Mouse (Mus musculus): Measurements from ENCODE around the gene Galt. TPM values are rescaled to one million over a fixed set of nuclear protein-coding genes. Genes with fewer than 3 reads are reported as not detected.

Gene Galt
- polyA plus RNA-seq, 1 experiment from 2014 or later: 40.7 TPM

GRCm38 (mm10) chr4:41756440-41756839, 1.4 kb downstream of the Galt start:
- H3K36me3 ChIP-seq (ENCODE audit: control insufficient read depth, insufficient read depth, low read length): peaks cover 6% of the 10 kb centered on the region; the same call in 1 of the 2 replicates
- H3K4me1 ChIP-seq (replicated peaks; ENCODE audit: control insufficient read depth, insufficient read depth, low read length): peaks cover 28% of the 10 kb centered on the region
- H3K9ac ChIP-seq (ENCODE audit: low read depth, low read length): peak overlapping the region; percentile 79; the same call in 1 of the 2 replicates
- H3K4me2 ChIP-seq: peak overlapping the region; percentile 90
- H3K27me3 ChIP-seq (replicated peaks; ENCODE audit: control insufficient read depth, insufficient read depth, low read length): no peaks in the 10 kb centered on the region
- no peaks in the 10 kb centered on the region for H3K9me3 ChIP-seq (ENCODE audit: control insufficient read depth, low read length)
- no peak for ATAC-seq (replicated peaks; ENCODE audit: low FRiP score)
- WGBS: 74% methylated on average over 8 of the region's 8 CpGs
- H3K4me3 ChIP-seq (ENCODE audit: low read depth, low read length): peak overlapping the region; percentile 69
- DNase-seq (ENCODE audit: low spot score): no peak
- no peak overlapping the region for H3K27ac ChIP-seq (ENCODE audit: low read depth, low read length)

- ATAC-seq (replicated peaks; ENCODE audit: low FRiP score) (no peak), DNase-seq (ENCODE audit: low spot score) (no peak)
- Histone ChIP-seq H3K4me2 (no peak overlapping the region), H3K36me3 (ENCODE audit: control insufficient read depth, insufficient read depth, low read length) (peaks cover 6% of the 10 kb centered on the region; the same call in 1 of the 2 replicates), H3K9me3 (ENCODE audit: control insufficient read depth, low read length) (no peaks in the 10 kb centered on the region), H3K27ac (ENCODE audit: low read depth, low read length) (no peak overlapping the region), H3K9ac (ENCODE audit: low read depth, low read length) (no peak overlapping the region), H3K27me3 (replicated peaks; ENCODE audit: control insufficient read depth, insufficient read depth, low read length) (no peaks in the 10 kb centered on the region), H3K4me1 (replicated peaks; ENCODE audit: control insufficient read depth, insufficient read depth, low read length) (peaks cover 34% of the 10 kb centered on the region), H3K4me3 (ENCODE audit: low read depth, low read length) (no peak overlapping the region)
- 91% methylated on average over 13 of the region's 13 CpGs for WGBS
Observed at GRCm38 (mm10) chr4:41757321-41757720, 2.3 kb downstream of the Galt start.

GRCm38 (mm10) chr4:41758021-41758420, 3.0 kb downstream of the Galt start:
- Histone ChIP-seq H3K4me3 (ENCODE audit: low read depth, low read length) (no peak overlapping the region), H3K9ac (ENCODE audit: low read depth, low read length) (no peak overlapping the region)

GRCm38 (mm10) chr4:41758701-41759100, 3.7 kb downstream of the Galt start:
- DNase-seq (ENCODE audit: low spot score): no peak
- ATAC-seq (replicated peaks; ENCODE audit: low FRiP score): no peak
- H3K9ac ChIP-seq (ENCODE audit: low read depth, low read length): no peak overlapping the region
- H3K4me2 ChIP-seq: no peak overlapping the region
- peaks cover 6% of the 10 kb centered on the region; the same call in 1 of the 2 replicates for H3K36me3 ChIP-seq (ENCODE audit: control insufficient read depth, insufficient read depth, low read length)
- no peak overlapping the region for H3K4me3 ChIP-seq (ENCODE audit: low read depth, low read length)
- H3K9me3 ChIP-seq (ENCODE audit: control insufficient read depth, low read length): no peaks in the 10 kb centered on the region
- H3K27me3 ChIP-seq (replicated peaks; ENCODE audit: control insufficient read depth, insufficient read depth, low read length): no peaks in the 10 kb centered on the region
- no peak overlapping the region; the same call in 1 of the 2 replicates for H3K27ac ChIP-seq (ENCODE audit: low read depth, low read length)
- peaks cover 37% of the 10 kb centered on the region for H3K4me1 ChIP-seq (replicated peaks; ENCODE audit: control insufficient read depth, insufficient read depth, low read length)
- 91% methylated on average over 4 of the region's 4 CpGs for WGBS

More at GRCm38 (mm10) chr4:41758021-41758420, 3.0 kb downstream of the Galt start:
- DNase-seq (ENCODE audit: low spot score) (no peak), ATAC-seq (replicated peaks; ENCODE audit: low FRiP score) (no peak)
- no peak overlapping the region for H3K27ac ChIP-seq (ENCODE audit: low read depth, low read length)
- no peaks in the 10 kb centered on the region for H3K27me3 ChIP-seq (replicated peaks; ENCODE audit: control insufficient read depth, insufficient read depth, low read length)
- no peak overlapping the region for H3K4me2 ChIP-seq
- peaks cover 37% of the 10 kb centered on the region for H3K4me1 ChIP-seq (replicated peaks; ENCODE audit: control insufficient read depth, insufficient read depth, low read length)
- 88% methylated on average over 11 of the region's 11 CpGs for WGBS
- H3K36me3 ChIP-seq (ENCODE audit: control insufficient read depth, insufficient read depth, low read length): peaks cover 6% of the 10 kb centered on the region; the same call in 1 of the 2 replicates
- H3K9me3 ChIP-seq (ENCODE audit: control insufficient read depth, low read length): no peaks in the 10 kb centered on the region

GRCm38 (mm10) chr4:41759206-41759605, 4.2 kb downstream of the Galt start:
- Histone ChIP-seq H3K4me1 (replicated peaks; ENCODE audit: control insufficient read depth, insufficient read depth, low read length) (peaks cover 37% of the 10 kb centered on the region), H3K9me3 (ENCODE audit: control insufficient read depth, low read length) (no peaks in the 10 kb centered on the region), H3K36me3 (ENCODE audit: control insufficient read depth, insufficient read depth, low read length) (peaks cover 6% of the 10 kb centered on the region; the same call in 1 of the 2 replicates), H3K4me2 (0 out of 2 replicates have a peak overlapping the region, but pooled peaks have one; percentile 77), H3K4me3 (ENCODE audit: low read depth, low read length) (no peak overlapping the region), H3K27me3 (replicated peaks; ENCODE audit: control insufficient read depth, insufficient read depth, low read length) (no peaks in the 10 kb centered on the region), H3K27ac (ENCODE audit: low read depth, low read length) (peak overlapping the region; percentile 77; the same call in 1 of the 2 replicates), H3K9ac (ENCODE audit: low read depth, low read length) (no peak overlapping the region)
- ATAC-seq (replicated peaks; ENCODE audit: low FRiP score): no peak
- WGBS: 86% methylated on average over 9 of the region's 9 CpGs
- DNase-seq (ENCODE audit: low spot score): no peak

- peak overlapping the region; percentile 58 for H3K9ac ChIP-seq (ENCODE audit: low read depth, low read length)
- ATAC-seq (replicated peaks; ENCODE audit: low FRiP score) (peak; percentile 34), DNase-seq (ENCODE audit: low spot score) (no peak)
- peaks cover 6% of the 10 kb centered on the region; the same call in 1 of the 2 replicates for H3K36me3 ChIP-seq (ENCODE audit: control insufficient read depth, insufficient read depth, low read length)
- H3K27ac ChIP-seq (ENCODE audit: low read depth, low read length): peak overlapping the region; percentile 77
- no peaks in the 10 kb centered on the region for H3K9me3 ChIP-seq (ENCODE audit: control insufficient read depth, low read length)
- H3K4me3 ChIP-seq (ENCODE audit: low read depth, low read length): peak overlapping the region; percentile 32
- H3K27me3 ChIP-seq (replicated peaks; ENCODE audit: control insufficient read depth, insufficient read depth, low read length): no peaks in the 10 kb centered on the region
- 25% methylated on average over 6 of the region's 6 CpGs for WGBS
- H3K4me2 ChIP-seq: peak overlapping the region; percentile 77
- peaks cover 37% of the 10 kb centered on the region for H3K4me1 ChIP-seq (replicated peaks; ENCODE audit: control insufficient read depth, insufficient read depth, low read length)
Observed at GRCm38 (mm10) chr4:41759656-41760287, 4.7 kb downstream of the Galt start.

GRCm38 (mm10) chr4:41760288-41760721, 5.3 kb downstream of the Galt start:
- H3K4me3 ChIP-seq (ENCODE audit: low read depth, low read length): peak overlapping the region; percentile 32
- peak overlapping the region; percentile 58 for H3K9ac ChIP-seq (ENCODE audit: low read depth, low read length)
- no peaks in the 10 kb centered on the region for H3K9me3 ChIP-seq (ENCODE audit: control insufficient read depth, low read length)
- H3K36me3 ChIP-seq (ENCODE audit: control insufficient read depth, insufficient read depth, low read length): peaks cover 6% of the 10 kb centered on the region; the same call in 1 of the 2 replicates
- H3K4me1 ChIP-seq (replicated peaks; ENCODE audit: control insufficient read depth, insufficient read depth, low read length): peaks cover 37% of the 10 kb centered on the region
- peak overlapping the region; percentile 77 for H3K4me2 ChIP-seq
- peak; percentile 87 for DNase-seq (ENCODE audit: low spot score)
- peak; percentile 93 for ATAC-seq (replicated peaks; ENCODE audit: low FRiP score)
- WGBS: under 1% methylated on average over 15 of the region's 15 CpGs
- no peaks in the 10 kb centered on the region for H3K27me3 ChIP-seq (replicated peaks; ENCODE audit: control insufficient read depth, insufficient read depth, low read length)
- peak overlapping the region; percentile 77 for H3K27ac ChIP-seq (ENCODE audit: low read depth, low read length)

- no peak for DNase-seq (ENCODE audit: low spot score)
- no peaks in the 10 kb centered on the region for H3K27me3 ChIP-seq (replicated peaks; ENCODE audit: control insufficient read depth, insufficient read depth, low read length)
- peak overlapping the region; percentile 77 for H3K27ac ChIP-seq (ENCODE audit: low read depth, low read length)
- H3K36me3 ChIP-seq (ENCODE audit: control insufficient read depth, insufficient read depth, low read length): peaks cover 6% of the 10 kb centered on the region; the same call in 1 of the 2 replicates
- H3K9me3 ChIP-seq (ENCODE audit: control insufficient read depth, low read length): no peaks in the 10 kb centered on the region
- H3K4me3 ChIP-seq (ENCODE audit: low read depth, low read length): peak overlapping the region; percentile 32
- H3K9ac ChIP-seq (ENCODE audit: low read depth, low read length): peak overlapping the region; percentile 58
- WGBS: 72% methylated on average over 4 of the region's 4 CpGs
- peaks cover 37% of the 10 kb centered on the region for H3K4me1 ChIP-seq (replicated peaks; ENCODE audit: control insufficient read depth, insufficient read depth, low read length)
- H3K4me2 ChIP-seq: peak overlapping the region; percentile 77
- ATAC-seq (replicated peaks; ENCODE audit: low FRiP score): 0 out of 2 replicates have a peak, but pooled peaks have one; percentile 4
Observed at GRCm38 (mm10) chr4:41760911-41761310, 5.9 kb downstream of the Galt start.
